Mouse (Mus musculus): ENCODE data around the gene Zfhx3. TPM values are rescaled to one million over a fixed set of nuclear protein-coding genes. Genes with fewer than 3 reads are reported as not detected.
"Not testable (repeated sequence)": the region's sequence is repeated elsewhere in the genome, so short reads cannot be mapped to it uniquely, and the experiment has no call there.

Gene Zfhx3
- polyA plus RNA-seq (2014; fragmentation: Nextera tagmentation; extraction: Ambion mirVana) = 18.6 and 19.8 TPM in 2 replicates

GRCm38 (mm10) chr8:107941922-107942694 is at the start of gene Zfhx3:
Gene Zfhx3, plus strand, starts transcription at chr8:107942644.
- H3K27ac ChIP-seq (ENCODE audit: low read depth) = no peak within 1 kb of the TSS
- no peak for DNase-seq

GRCm38 (mm10) chr8:107918984-107919383 is 23.5 kb upstream of the Zfhx3 start:
- Histone ChIP-seq H3K4me1 (ENCODE audit: insufficient read depth) (no peaks in the 10 kb centered on the region), H3K4me3 (ENCODE audit: low read depth, low read length) (no peak overlapping the region), H3K27ac (ENCODE audit: low read depth) (no peak overlapping the region), H3K9ac (no peak overlapping the region), H3K27me3 (ENCODE audit: insufficient read depth, low read length) (no peaks in the 10 kb centered on the region), H3K36me3 (ENCODE audit: insufficient read depth) (no peaks in the 10 kb centered on the region), H3K4me2 (no peak overlapping the region), H3K9me3 (ENCODE audit: low read depth, low read length) (no peaks in the 10 kb centered on the region)
- TF ChIP-seq CTCF (IDR thresholded peaks at IDR 0.05; ENCODE audit: low read depth) = no peak
- ATAC-seq (ENCODE audit: insufficient read depth) (no peak), DNase-seq (no peak)
- WGBS = 85% methylated on average over 12 of the region's 12 CpGs

More at GRCm38 (mm10) chr8:107941922-107942694, at the start of gene Zfhx3:
- H3K4me1 ChIP-seq (ENCODE audit: insufficient read depth) = peaks cover 8% of the 10 kb centered on the region; the same call in 1 of the 2 replicates
- TF ChIP-seq CTCF (IDR thresholded peaks at IDR 0.05; ENCODE audit: low read depth) = no peak
- ATAC-seq (ENCODE audit: insufficient read depth) = no peak
- no peaks in the 10 kb centered on the region for H3K36me3 ChIP-seq (ENCODE audit: insufficient read depth)
- peaks cover 12% of the 10 kb centered on the region; the same call in 1 of the 2 replicates for H3K27me3 ChIP-seq (ENCODE audit: insufficient read depth, low read length)
- peak within 1 kb of the TSS; percentile 74 for H3K4me2 ChIP-seq
- no peak within 1 kb of the TSS for H3K9ac ChIP-seq
- H3K4me3 ChIP-seq (ENCODE audit: low read depth, low read length) = peak within 1 kb of the TSS; percentile 14
- no peaks in the 10 kb centered on the region for H3K9me3 ChIP-seq (ENCODE audit: low read depth, low read length)
- 14% methylated on average over 11 of the region's 11 CpGs for WGBS

GRCm38 (mm10) chr8:107926149-107926548 is 16.3 kb upstream of the Zfhx3 start:
- 65% methylated on average over 15 of the region's 15 CpGs for WGBS
- DNase-seq (peak; percentile 36), ATAC-seq (ENCODE audit: insufficient read depth) (no peak)
- no peak overlapping the region for H3K4me2 ChIP-seq
- no peak overlapping the region for H3K27ac ChIP-seq (ENCODE audit: low read depth)
- TF ChIP-seq CTCF (IDR thresholded peaks at IDR 0.05; ENCODE audit: low read depth) = no peak
- H3K4me1 ChIP-seq (ENCODE audit: insufficient read depth) = no peaks in the 10 kb centered on the region
- no peak overlapping the region for H3K4me3 ChIP-seq (ENCODE audit: low read depth, low read length)
- no peak overlapping the region for H3K9ac ChIP-seq
- no peaks in the 10 kb centered on the region for H3K27me3 ChIP-seq (ENCODE audit: insufficient read depth, low read length)
- no peaks in the 10 kb centered on the region for H3K9me3 ChIP-seq (ENCODE audit: low read depth, low read length)
- no peaks in the 10 kb centered on the region for H3K36me3 ChIP-seq (ENCODE audit: insufficient read depth)

GRCm38 (mm10) chr8:107936725-107937124 is 5.7 kb upstream of the Zfhx3 start:
- no peak for TF ChIP-seq CTCF (IDR thresholded peaks at IDR 0.05; ENCODE audit: low read depth)
- Histone ChIP-seq H3K27ac (ENCODE audit: low read depth) (no peak overlapping the region), H3K36me3 (ENCODE audit: insufficient read depth) (no peaks in the 10 kb centered on the region), H3K4me1 (ENCODE audit: insufficient read depth) (no peaks in the 10 kb centered on the region), H3K27me3 (ENCODE audit: insufficient read depth, low read length) (no peaks in the 10 kb centered on the region), H3K4me2 (no peak overlapping the region), H3K9ac (no peak overlapping the region), H3K4me3 (ENCODE audit: low read depth, low read length) (no peak overlapping the region), H3K9me3 (ENCODE audit: low read depth, low read length) (no peaks in the 10 kb centered on the region)
- WGBS = 96% methylated on average over 4 of the region's 4 CpGs
- no peak for DNase-seq
- no peak for ATAC-seq (ENCODE audit: insufficient read depth)

DNA sequence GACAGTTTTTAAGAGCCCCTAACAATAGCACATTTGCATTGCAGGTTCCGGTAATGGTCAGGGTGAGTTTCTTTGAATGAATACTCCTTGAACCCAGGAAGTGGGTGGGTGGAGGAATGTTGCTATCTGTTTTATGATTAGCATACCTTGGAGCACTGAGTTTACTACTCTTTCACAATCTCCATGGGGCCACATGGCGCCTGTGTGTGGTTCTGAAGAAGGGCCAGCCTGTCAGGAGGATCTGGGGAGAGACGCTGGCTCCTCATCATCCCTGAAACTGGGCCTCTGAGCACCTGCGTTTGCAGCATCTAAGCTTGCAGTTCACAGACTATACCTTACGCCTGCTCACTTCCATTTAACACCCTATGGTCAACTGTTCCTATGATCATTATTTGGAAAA is 4.2 kb upstream of the Zfhx3 start:
- not testable (repeated sequence) for H3K9me3 ChIP-seq (ENCODE audit: low read depth, low read length); H3K27me3 ChIP-seq (ENCODE audit: insufficient read depth, low read length); H3K27ac ChIP-seq (ENCODE audit: low read depth); H3K4me3 ChIP-seq (ENCODE audit: low read depth, low read length); ATAC-seq (ENCODE audit: insufficient read depth); H3K36me3 ChIP-seq (ENCODE audit: insufficient read depth); DNase-seq; H3K4me2 ChIP-seq; H3K4me1 ChIP-seq (ENCODE audit: insufficient read depth); H3K9ac ChIP-seq
- 89% methylated on average over 5 of the region's 5 CpGs for WGBS

DNA sequence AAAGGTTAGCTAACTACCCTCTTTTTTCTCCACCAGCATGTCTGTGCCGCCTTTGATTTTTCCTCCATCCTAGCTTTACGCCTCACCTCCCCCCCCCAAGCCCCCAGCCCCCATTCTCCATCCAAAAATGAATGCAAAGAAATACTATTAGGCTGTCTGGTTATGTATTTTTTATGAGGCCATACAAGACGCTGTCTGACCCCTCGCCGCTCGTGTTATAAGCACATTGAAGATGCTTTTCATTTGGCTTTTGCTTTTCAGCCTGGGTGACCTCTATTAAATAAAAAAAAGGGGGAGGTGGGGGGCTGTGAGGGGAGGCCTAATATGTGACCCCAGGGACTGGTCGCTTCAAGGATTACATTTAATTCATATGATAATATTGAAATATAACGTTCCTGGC is 2.3 kb upstream of the Zfhx3 start:
- H3K36me3 ChIP-seq (ENCODE audit: insufficient read depth) = no peaks in the 10 kb centered on the region
- H3K4me3 ChIP-seq (ENCODE audit: low read depth, low read length) = no peak overlapping the region
- H3K27ac ChIP-seq (ENCODE audit: low read depth) = no peak overlapping the region
- no peak for TF ChIP-seq CTCF (IDR thresholded peaks at IDR 0.05; ENCODE audit: low read depth)
- peaks cover 10% of the 10 kb centered on the region; the same call in 1 of the 2 replicates for H3K27me3 ChIP-seq (ENCODE audit: insufficient read depth, low read length)
- ATAC-seq (ENCODE audit: insufficient read depth) (no peak), DNase-seq (no peak)
- WGBS = 80% methylated on average over 8 of the region's 8 CpGs
- H3K9ac ChIP-seq = no peak overlapping the region
- no peak overlapping the region for H3K4me2 ChIP-seq
- H3K9me3 ChIP-seq (ENCODE audit: low read depth, low read length) = no peaks in the 10 kb centered on the region
- H3K4me1 ChIP-seq (ENCODE audit: insufficient read depth) = peaks cover 5% of the 10 kb centered on the region; the same call in 1 of the 2 replicates

DNA sequence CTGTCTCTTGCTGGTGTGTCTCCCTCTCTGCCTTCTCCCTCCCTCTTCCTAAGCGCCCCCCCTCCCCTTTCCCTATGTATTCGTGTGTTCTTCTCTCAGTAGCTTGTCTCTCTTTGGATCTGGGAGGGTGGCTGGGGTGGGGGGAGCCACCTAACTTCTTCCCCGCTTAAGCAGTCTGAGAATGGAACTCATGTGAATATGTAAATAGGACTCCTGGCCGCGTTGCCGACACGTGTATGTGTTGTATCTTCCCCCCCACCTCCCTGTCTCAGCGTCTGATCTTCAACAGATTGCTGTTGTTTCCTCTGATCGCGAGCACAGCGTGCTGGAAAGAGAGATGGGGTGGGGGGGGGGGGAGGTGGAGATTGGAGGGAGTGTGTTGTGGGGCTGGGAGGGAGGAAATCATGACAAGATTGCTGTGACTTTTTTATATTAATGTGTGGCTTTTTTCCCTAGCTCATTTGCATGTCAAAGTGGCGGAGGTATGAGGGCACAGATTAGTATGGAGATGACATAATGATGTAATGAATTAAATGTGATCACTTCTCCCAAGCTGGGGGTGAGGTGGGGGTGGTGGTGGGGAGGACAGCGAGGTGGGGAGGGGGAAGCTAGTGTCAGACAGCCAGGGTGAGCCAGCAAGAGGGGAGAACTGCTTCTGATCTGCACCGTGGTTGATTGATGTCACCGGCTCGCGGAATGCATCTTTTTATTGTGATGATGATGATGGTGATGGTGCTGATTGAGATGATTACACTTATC is 487 bp downstream of the Zfhx3 start:
- peak overlapping the region; percentile 14 for H3K4me3 ChIP-seq (ENCODE audit: low read depth, low read length)
- TF ChIP-seq CTCF (IDR thresholded peaks at IDR 0.05; ENCODE audit: low read depth) = no peak
- peaks cover 8% of the 10 kb centered on the region; the same call in 1 of the 2 replicates for H3K4me1 ChIP-seq (ENCODE audit: insufficient read depth)
- no peaks in the 10 kb centered on the region for H3K9me3 ChIP-seq (ENCODE audit: low read depth, low read length)
- no peak overlapping the region for H3K27ac ChIP-seq (ENCODE audit: low read depth)
- WGBS = under 1% methylated on average over 17 of the region's 17 CpGs
- no peak; the same call in 1 of the 2 replicates for ATAC-seq (ENCODE audit: insufficient read depth)
- H3K4me2 ChIP-seq = peak overlapping the region; percentile 74
- DNase-seq = no peak
- H3K9ac ChIP-seq = no peak overlapping the region
- H3K27me3 ChIP-seq (ENCODE audit: insufficient read depth, low read length) = peaks cover 12% of the 10 kb centered on the region; the same call in 1 of the 2 replicates
- H3K36me3 ChIP-seq (ENCODE audit: insufficient read depth) = no peaks in the 10 kb centered on the region

All from lung, embryonic 14.5 days (tissue).